Mouse (Mus musculus): ENCODE results near the gene Polg2.
"Not testable (repeated sequence)": the region's sequence is repeated elsewhere in the genome, so short reads cannot be mapped to it uniquely, and the experiment has no call there.

Gene Polg2

DNA sequence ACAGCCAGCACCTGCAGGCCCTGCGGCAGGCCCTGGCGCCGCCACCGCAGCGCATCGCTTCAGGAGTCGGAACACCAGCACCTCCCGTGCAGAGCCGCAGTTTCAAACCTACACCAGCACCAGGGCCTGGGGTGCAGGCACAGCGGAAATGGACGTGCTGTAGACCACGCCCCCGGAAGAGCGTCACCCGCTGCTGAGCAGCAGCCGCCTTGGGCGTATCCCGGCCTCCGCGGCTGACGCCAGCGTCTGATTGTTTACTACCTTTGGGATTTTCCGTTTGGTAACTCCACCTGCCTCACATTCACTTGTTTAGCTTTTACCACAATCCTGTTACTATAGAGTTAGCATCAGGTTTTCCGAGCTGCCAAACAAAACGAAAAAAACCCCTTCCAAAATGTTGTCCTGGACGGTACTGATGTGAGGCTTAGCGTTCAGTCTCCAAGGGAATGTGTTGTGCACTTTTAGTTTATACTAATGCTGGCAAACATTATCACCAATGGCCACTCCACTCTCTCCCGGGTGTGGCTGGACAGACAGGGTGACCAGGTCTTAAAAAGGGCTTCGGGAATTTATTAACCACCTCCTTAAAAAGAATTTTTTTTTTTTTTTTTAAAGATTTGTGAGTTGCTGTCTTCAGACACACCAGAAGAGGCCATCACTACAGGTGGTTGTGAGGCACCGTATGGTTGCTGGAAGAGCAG lies at the start of gene Polg2:
TSS of gene Polg2 (minus strand) at position 150 of the 701 bp plus-strand sequence.
- DNase-seq (ENCODE audit: low read depth, low spot score), result peak; percentile 95

DNA sequence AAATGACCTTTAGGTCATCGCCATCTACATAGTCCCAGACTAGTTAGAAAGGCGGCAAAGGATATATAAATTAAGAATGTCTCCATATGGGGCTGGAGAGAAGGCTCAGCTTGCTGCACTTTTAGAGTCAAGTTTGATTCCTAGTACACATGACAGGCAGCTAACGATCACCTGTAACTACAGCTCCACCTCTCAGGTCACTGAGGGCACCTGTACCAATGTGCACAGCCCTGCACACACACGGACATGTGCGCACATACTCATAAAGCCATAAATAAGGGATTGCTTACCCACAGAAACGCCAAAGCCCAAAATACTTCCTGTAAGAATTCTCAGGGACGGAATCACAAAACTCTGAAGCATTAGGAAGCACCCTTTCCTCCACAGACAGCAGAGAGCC lies 48.7 kb upstream of the Polg2 start:
- no peak for DNase-seq (ENCODE audit: low read depth, low spot score)

GRCm38 (mm10) chr11:106824403-106824802 lies 45.1 kb upstream of the Polg2 start:
- DNase-seq (ENCODE audit: low read depth, low spot score), result no peak

- no peak for DNase-seq (ENCODE audit: low read depth, low spot score)
Observed at GRCm38 (mm10) chr11:106823741-106824140, 44.4 kb upstream of the Polg2 start.

- no peak for DNase-seq (ENCODE audit: low read depth, low spot score)
Observed at GRCm38 (mm10) chr11:106822911-106823310, 43.6 kb upstream of the Polg2 start.

GRCm38 (mm10) chr11:106822491-106822890 lies 43.2 kb upstream of the Polg2 start:
- no peak for DNase-seq (ENCODE audit: low read depth, low spot score)

DNA sequence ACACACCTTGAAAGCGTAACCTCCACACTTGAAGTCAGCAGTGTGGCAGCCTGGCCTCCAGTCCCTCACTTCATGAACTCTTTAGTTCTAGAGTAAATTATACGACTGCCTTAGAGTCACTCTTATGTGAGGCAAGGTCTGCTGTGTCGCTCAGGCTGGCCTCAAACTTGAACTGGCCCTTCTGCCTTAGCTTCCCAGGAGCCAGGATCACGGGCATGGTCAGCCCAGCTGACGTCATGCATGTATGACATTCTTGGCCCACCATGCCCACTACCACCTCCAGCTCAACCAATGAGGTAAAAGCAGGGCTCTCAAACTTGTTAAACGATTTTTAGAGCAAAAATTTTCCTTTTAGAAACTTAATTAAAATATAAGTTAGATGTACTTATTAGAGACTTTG lies 42.1 kb upstream of the Polg2 start:
- DNase-seq (ENCODE audit: low read depth, low spot score), result no peak

GRCm38 (mm10) chr11:106820972-106821371 lies 41.6 kb upstream of the Polg2 start:
- DNase-seq (ENCODE audit: low read depth, low spot score), result no peak

GRCm38 (mm10) chr11:106820252-106820651 lies 40.9 kb upstream of the Polg2 start:
- DNase-seq (ENCODE audit: low read depth, low spot score), result no peak

DNA sequence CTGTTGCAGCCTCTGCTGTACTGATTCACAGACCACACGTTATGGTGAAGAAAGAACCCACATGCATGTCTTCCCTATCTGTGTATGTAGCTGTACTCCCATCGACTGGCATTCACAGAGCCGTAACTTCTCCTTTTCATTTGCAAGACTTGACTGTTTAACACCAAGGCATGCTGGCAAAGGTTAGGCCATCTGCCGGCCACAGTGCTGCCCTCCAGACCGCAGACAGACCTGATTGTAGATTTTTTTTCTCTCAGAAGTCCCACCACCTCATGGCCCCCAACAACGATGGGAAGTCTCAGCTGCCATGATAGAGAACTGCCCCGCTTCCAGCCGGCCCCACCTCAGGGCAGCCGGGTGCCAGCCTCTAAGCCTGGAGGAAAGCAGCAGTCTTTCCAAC lies 40.3 kb upstream of the Polg2 start:
- DNase-seq (ENCODE audit: low read depth, low spot score), result no peak

GRCm38 (mm10) chr11:106818341-106818740 lies 39.0 kb upstream of the Polg2 start:
- DNase-seq (ENCODE audit: low read depth, low spot score), result no peak

DNA sequence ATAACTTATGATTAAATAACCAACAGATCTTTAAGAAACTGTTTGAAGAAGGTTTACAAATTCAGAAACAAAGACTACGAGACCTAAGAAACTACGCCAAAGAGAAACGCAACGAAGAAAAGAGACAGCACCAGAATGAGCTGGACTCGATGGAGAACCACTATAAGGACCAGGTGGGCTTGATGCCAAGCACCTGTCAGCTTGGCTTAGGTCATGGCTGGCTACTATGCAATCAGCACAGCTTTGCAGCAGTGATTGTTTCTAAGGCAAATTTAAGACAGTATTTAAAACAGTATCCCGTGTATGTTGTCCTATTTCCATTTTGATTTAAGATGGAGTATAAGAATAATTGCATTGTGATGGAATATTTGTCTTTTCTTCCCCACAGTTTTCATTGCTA lies 38.5 kb upstream of the Polg2 start:
- no peak for DNase-seq (ENCODE audit: low read depth, low spot score)

GRCm38 (mm10) chr11:106817156-106817555 lies 37.8 kb upstream of the Polg2 start:
- DNase-seq (ENCODE audit: low read depth, low spot score), result no peak

DNA sequence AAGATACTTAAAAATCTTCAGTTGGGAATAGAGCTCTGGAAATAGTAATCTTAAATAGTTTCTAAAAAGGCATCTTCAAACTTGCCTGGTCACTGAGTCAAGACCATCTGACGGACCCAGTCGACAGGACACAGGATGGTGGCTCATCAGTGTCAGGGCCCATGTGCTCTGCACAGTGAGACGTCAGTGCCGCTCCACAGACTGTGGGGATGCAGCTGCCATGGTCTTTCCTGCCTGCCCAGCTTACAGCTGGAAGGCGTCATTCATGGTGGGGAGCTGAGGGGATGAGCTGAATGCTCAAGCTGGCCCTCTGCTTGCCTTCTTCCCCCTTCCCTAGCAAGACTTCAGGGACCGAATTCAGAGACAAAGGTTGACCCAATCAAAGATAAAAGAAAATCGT lies 37.0 kb upstream of the Polg2 start:
- no peak for DNase-seq (ENCODE audit: low read depth, low spot score)

- DNase-seq (ENCODE audit: low read depth, low spot score), result no peak
Observed at GRCm38 (mm10) chr11:106815761-106816160, 36.4 kb upstream of the Polg2 start.

DNA sequence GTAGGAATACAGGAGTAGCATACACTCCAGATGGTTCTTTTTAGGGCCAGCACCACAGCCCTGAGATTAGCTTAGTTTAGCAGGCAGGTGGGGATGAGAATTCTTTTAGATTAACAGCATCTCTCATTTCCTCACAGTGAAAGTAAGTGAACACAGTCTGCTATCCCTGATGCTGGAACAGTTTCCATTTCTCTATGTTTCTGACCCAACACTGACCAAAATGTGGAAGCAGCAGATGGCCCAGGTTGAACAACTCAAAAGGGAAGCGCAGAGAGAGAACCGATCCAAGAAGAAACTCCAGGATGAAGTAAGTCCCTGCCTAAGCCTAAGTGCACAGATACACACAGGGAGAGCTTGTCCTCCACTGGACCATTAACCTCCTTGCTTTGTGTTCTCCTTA lies 36.0 kb upstream of the Polg2 start:
- no peak for DNase-seq (ENCODE audit: low read depth, low spot score)

GRCm38 (mm10) chr11:106814601-106815320 lies 35.4 kb upstream of the Polg2 start:
- no peak for DNase-seq (ENCODE audit: low read depth, low spot score)

GRCm38 (mm10) chr11:106812410-106813136 lies 33.2 kb upstream of the Polg2 start:
- DNase-seq (ENCODE audit: low read depth, low spot score), result no peak

DNA sequence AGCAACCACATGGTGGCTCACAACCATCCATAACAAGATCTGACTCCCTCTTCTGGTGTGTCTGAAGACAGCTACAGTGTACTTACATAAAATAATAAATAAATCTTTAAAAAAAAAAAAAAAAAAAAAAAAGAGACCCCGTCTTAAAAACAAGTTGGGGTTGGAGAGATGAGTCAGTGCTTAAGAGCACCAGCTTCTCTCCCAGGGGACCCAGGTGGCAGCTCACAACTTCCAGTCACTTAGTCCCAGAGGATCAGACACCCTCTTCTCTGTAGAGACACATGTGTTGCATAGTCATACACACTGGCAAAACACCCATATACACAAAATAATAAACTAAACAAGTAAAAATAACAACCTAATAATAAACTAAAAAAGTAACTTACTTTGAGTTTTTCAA lies 28.1 kb upstream of the Polg2 start:
- not testable (repeated sequence) for DNase-seq (ENCODE audit: low read depth, low spot score)

DNA sequence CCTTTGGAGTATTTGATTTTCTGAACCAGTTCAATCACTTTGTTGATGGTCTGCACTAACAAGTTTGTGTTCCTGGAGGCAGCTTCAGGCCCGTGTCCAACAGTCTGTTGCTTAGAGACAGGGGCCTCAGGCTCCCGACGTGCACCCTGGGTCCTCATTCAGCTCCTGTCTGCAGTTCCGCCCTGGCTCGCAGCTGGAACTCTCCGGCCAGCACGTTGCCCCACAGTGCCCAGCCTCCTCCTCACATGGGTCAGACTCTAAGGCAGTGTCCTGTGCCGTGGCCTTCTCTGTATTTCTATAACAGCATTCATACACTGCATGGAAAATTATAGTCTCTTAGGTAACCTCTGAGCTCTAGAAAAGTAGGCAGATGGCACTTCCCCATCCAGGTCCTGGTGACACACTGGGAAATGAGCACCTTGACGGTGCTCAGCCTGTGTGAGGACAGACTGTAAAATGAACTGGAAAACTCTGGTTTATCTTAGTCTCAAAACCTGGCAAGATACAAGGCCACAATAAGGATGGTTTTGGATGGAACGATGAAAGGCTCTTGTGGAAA lies 22.8 kb upstream of the Polg2 start:
- no peak for DNase-seq (ENCODE audit: low read depth, low spot score)

GRCm38 (mm10) chr11:106795679-106796078 lies 16.3 kb upstream of the Polg2 start:
- no peak for DNase-seq (ENCODE audit: low read depth, low spot score)

DNA sequence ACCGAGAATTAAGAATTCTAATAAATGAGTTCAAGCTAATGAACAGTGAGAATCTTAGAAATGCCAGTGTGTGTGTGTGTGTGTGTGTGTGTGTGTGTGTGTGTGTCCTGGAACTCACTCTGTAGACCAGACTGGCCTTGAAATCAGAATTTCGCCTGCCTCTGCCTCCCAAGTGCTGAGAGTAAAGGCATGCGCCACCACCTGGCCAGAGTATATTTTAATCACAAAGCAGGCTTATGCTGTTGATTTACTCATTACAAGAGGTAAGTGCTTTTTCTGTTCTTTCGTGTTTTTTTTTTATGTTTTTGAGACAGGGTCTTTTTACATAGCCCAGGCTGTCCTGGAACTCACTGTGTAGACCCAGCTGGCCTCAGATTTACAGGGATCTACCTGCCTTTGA lies 14.5 kb upstream of the Polg2 start:
- DNase-seq (ENCODE audit: low read depth, low spot score), result peak; percentile 49

All from R1 (cell line).